Mouse (Mus musculus) liver, adult 2 months (tissue): ENCODE measurements around the gene Lamp1.

Source experiments
- CTCF ChIP-seq: fragments of 200-500 bp; IDR thresholded peaks from 2 replicates; pipeline ENCODE4 v1.5.1; 2011; ENCODE audit warnings: low read depth, low read length, control low read depth
- POLR2A ChIP-seq: fragments of 200-500 bp; IDR thresholded peaks from 2 replicates; pipeline ENCODE4 v1.6.1; 2011; ENCODE audit warnings: low read length, control low read depth; ENCODE audit not compliant: insufficient read depth; ENCODE audit errors: extremely low read depth

DNA sequence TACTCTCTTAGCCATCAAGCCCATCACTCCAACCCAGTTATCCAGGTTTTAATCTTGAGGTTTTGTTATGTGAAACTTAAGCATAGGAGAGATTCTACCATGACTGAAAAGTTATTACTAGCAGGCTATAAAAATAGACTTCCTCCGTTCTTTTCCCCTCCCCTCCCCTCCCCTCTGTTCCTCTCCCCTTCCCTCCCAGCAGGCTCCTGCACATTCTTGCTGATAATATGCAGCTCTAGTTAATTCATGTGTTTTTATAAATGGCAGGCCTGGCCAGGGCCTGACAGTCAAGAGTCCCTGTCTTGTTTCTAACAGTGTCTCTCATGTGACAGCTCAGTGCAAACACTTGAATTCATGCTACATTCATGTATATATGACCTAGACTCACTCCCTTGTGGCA lies 11.5 kb downstream of the Lamp1 start:
- TF ChIP-seq POLR2A (no peak), CTCF (no peak)
